Mouse (Mus musculus) neural tube, embryonic 11.5 days (tissue): Measurements from ENCODE around the gene Flt4. TPM values are rescaled to one million over a fixed set of nuclear protein-coding genes. Genes with fewer than 3 reads are reported as not detected.

Experiments
- ATAC-seq: fragments of 200-750 bp; cut with Nextera tagmentation; 2 replicates; pipeline ENCODE4 v1.8.0; 2017; ENCODE audit warnings: moderate number of reproducible peaks, mild to moderate bottlenecking, moderate TSS enrichment, moderate library complexity; ENCODE audit not compliant: insufficient read depth, low FRiP score, low TSS enrichment
- DNase-seq: peaks from one replicate; pipeline ENCODE4 v3.0.0-alpha.2; 2015; ENCODE audit warnings: low spot score
- H3K27ac ChIP-seq: fragments of 300-500 bp; sonication (generic); 2 replicates; pipeline ENCODE4 v1.5.1; 2014; ENCODE audit warnings: low read depth, mild to moderate bottlenecking, low read length
- H3K27me3 ChIP-seq: fragments of 300-500 bp; sonication (generic); 2 replicates; pipeline ENCODE4 v1.6.1; 2014; ENCODE audit warnings: mild to moderate bottlenecking, low read length, mixed read lengths; ENCODE audit not compliant: control insufficient read depth, insufficient read depth
- H3K36me3 ChIP-seq: fragments of 300-500 bp; sonication (generic); 2 replicates; pipeline ENCODE4 v1.6.1; 2014; ENCODE audit warnings: mild to moderate bottlenecking, low read length, moderate library complexity, mixed read lengths; ENCODE audit not compliant: control insufficient read depth, insufficient read depth
- H3K4me1 ChIP-seq: fragments of 300-500 bp; sonication (generic); 2 replicates; pipeline ENCODE4 v1.6.1; 2014; ENCODE audit warnings: low read length, mixed read lengths; ENCODE audit not compliant: control insufficient read depth, insufficient read depth
- H3K4me2 ChIP-seq: fragments of 300-500 bp; sonication (generic); 2 replicates; pipeline ENCODE4 v1.6.1; 2014; ENCODE audit warnings: low read depth, mild to moderate bottlenecking, moderate library complexity
- H3K4me3 ChIP-seq: fragments of 300-500 bp; sonication (generic); 2 replicates; pipeline ENCODE4 v1.5.1; 2014; ENCODE audit warnings: low read depth, low read length
- H3K9ac ChIP-seq: fragments of 300-500 bp; sonication (generic); 2 replicates; pipeline ENCODE4 v1.6.1; 2014; ENCODE audit warnings: mild to moderate bottlenecking, low read length
- H3K9me3 ChIP-seq: fragments of 300-500 bp; sonication (generic); 2 replicates; pipeline ENCODE4 v1.6.1; 2016; ENCODE audit warnings: low read length; ENCODE audit not compliant: control insufficient read depth
- WGBS: fragments of 180-500 bp; shearing (Covaris S2); extraction: QIAGEN DNeasy Blood & Tissue Kit; methylation state at CpG from one replicate; pipeline ENCODE4 v1.1.7; 2014; 5-methylcytosine and 5-hydroxymethylcytosine counted together
- polyA plus RNA-seq: library from polyadenylated mRNA; unstranded; fragments of >200 nt; fragmentation: Nextera tagmentation; extraction: Ambion mirVana; gene quantifications from 2 replicates; pipeline ENCODE4 v1.2.1, GENCODE M21; 2014

Gene Flt4
- polyA plus RNA-seq, 1 experiment from 2014 or later: 4.9 TPM

GRCm38 (mm10) chr11:49652401-49653078, 43.5 kb downstream of the Flt4 start:
- Histone ChIP-seq H3K4me2 (peak overlapping the region; percentile 12; the same call in 1 of the 2 replicates), H3K9ac (no peak overlapping the region), H3K4me1 (0 out of 2 replicates have a peak, but pooled peaks cover 3% of the 10 kb centered on the region), H3K27ac (no peak overlapping the region), H3K9me3 (no peaks in the 10 kb centered on the region), H3K4me3 (no peak overlapping the region), H3K36me3 (no peaks in the 10 kb centered on the region), H3K27me3 (no peaks in the 10 kb centered on the region)
- 31% methylated on average over 19 of the region's 19 CpGs for WGBS
- peak; percentile 85 for DNase-seq
- peak; percentile 64; the same call in 1 of the 2 replicates for ATAC-seq

GRCm38 (mm10) chr11:49653079-49653408, 44.0 kb downstream of the Flt4 start:
- no peak overlapping the region for H3K27ac ChIP-seq
- ATAC-seq: peak; percentile 69; the same call in 1 of the 2 replicates
- no peak overlapping the region for H3K9ac ChIP-seq
- H3K4me3 ChIP-seq: no peak overlapping the region
- no peaks in the 10 kb centered on the region for H3K36me3 ChIP-seq
- 39% methylated on average over 11 of the region's 11 CpGs for WGBS
- no peaks in the 10 kb centered on the region for H3K27me3 ChIP-seq
- no peaks in the 10 kb centered on the region for H3K9me3 ChIP-seq
- peak overlapping the region; percentile 12; the same call in 1 of the 2 replicates for H3K4me2 ChIP-seq
- no peak for DNase-seq
- H3K4me1 ChIP-seq: 0 out of 2 replicates have a peak, but pooled peaks cover 3% of the 10 kb centered on the region

- no peak for ATAC-seq
- H3K4me1 ChIP-seq: 0 out of 2 replicates have a peak, but pooled peaks cover 3% of the 10 kb centered on the region
- WGBS: 89% methylated on average over 5 of the region's 5 CpGs
These were observed 45.6 kb downstream of the Flt4 start for GRCm38 (mm10) chr11:49654651-49655050.

GRCm38 (mm10) chr11:49655501-49655900, 46.4 kb downstream of the Flt4 start:
- H3K4me1 ChIP-seq: 0 out of 2 replicates have a peak, but pooled peaks cover 3% of the 10 kb centered on the region
- H3K4me3 ChIP-seq: no peak overlapping the region
- no peaks in the 10 kb centered on the region for H3K36me3 ChIP-seq
- H3K4me2 ChIP-seq: no peak overlapping the region
- H3K27me3 ChIP-seq: no peaks in the 10 kb centered on the region
- DNase-seq (no peak), ATAC-seq (no peak)
- H3K9ac ChIP-seq: no peak overlapping the region
- no peak overlapping the region for H3K27ac ChIP-seq
- no peaks in the 10 kb centered on the region for H3K9me3 ChIP-seq

More at GRCm38 (mm10) chr11:49654651-49655050, 45.6 kb downstream of the Flt4 start:
- Histone ChIP-seq H3K4me2 (no peak overlapping the region), H3K9ac (no peak overlapping the region), H3K4me3 (no peak overlapping the region), H3K27ac (no peak overlapping the region), H3K36me3 (no peaks in the 10 kb centered on the region), H3K27me3 (no peaks in the 10 kb centered on the region), H3K9me3 (no peaks in the 10 kb centered on the region)
- DNase-seq: no peak

- no peak overlapping the region for H3K27ac ChIP-seq
- WGBS: 88% methylated on average over 4 of the region's 4 CpGs
- no peak overlapping the region for H3K9ac ChIP-seq
- H3K4me1 ChIP-seq: no peaks in the 10 kb centered on the region
- no peak overlapping the region for H3K4me3 ChIP-seq
- H3K9me3 ChIP-seq: no peaks in the 10 kb centered on the region
- no peak overlapping the region for H3K4me2 ChIP-seq
- H3K27me3 ChIP-seq: no peaks in the 10 kb centered on the region
- ATAC-seq: no peak
- no peak for DNase-seq
- H3K36me3 ChIP-seq: no peaks in the 10 kb centered on the region
These were observed 49.0 kb downstream of the Flt4 start for GRCm38 (mm10) chr11:49658065-49658464.

GRCm38 (mm10) chr11:49658791-49659469, 49.9 kb downstream of the Flt4 start:
- no peak overlapping the region for H3K4me2 ChIP-seq
- H3K27me3 ChIP-seq: no peaks in the 10 kb centered on the region
- no peaks in the 10 kb centered on the region for H3K4me1 ChIP-seq
- no peaks in the 10 kb centered on the region for H3K36me3 ChIP-seq
- no peak overlapping the region for H3K27ac ChIP-seq
- H3K9ac ChIP-seq: no peak overlapping the region
- WGBS: 73% methylated on average over 10 of the region's 10 CpGs
- no peak for DNase-seq
- no peaks in the 10 kb centered on the region for H3K9me3 ChIP-seq
- H3K4me3 ChIP-seq: no peak overlapping the region
- ATAC-seq: no peak

GRCm38 (mm10) chr11:49659470-49659799, 50.4 kb downstream of the Flt4 start:
- H3K36me3 ChIP-seq: no peaks in the 10 kb centered on the region
- WGBS: 74% methylated on average over 7 of the region's 7 CpGs
- no peak overlapping the region for H3K9ac ChIP-seq
- ATAC-seq (no peak), DNase-seq (no peak)
- H3K27ac ChIP-seq: no peak overlapping the region
- H3K9me3 ChIP-seq: no peaks in the 10 kb centered on the region
- no peak overlapping the region for H3K4me3 ChIP-seq
- no peaks in the 10 kb centered on the region for H3K27me3 ChIP-seq
- no peaks in the 10 kb centered on the region for H3K4me1 ChIP-seq
- no peak overlapping the region for H3K4me2 ChIP-seq

GRCm38 (mm10) chr11:49662292-49662780, 53.3 kb downstream of the Flt4 start:
- Histone ChIP-seq H3K4me3 (no peak overlapping the region), H3K4me1 (no peaks in the 10 kb centered on the region), H3K9ac (no peak overlapping the region), H3K27me3 (no peaks in the 10 kb centered on the region), H3K4me2 (no peak overlapping the region), H3K27ac (no peak overlapping the region), H3K36me3 (no peaks in the 10 kb centered on the region), H3K9me3 (no peaks in the 10 kb centered on the region)
- no peak for DNase-seq
- no peak for ATAC-seq
- WGBS: 61% methylated on average over 15 of the region's 15 CpGs

GRCm38 (mm10) chr11:49663310-49663709, 54.2 kb downstream of the Flt4 start, which contains the start of gene Scgb3a1:
TSS of gene Scgb3a1 (plus strand) at chr11:49663610.
- no peak within 1 kb of the TSS for H3K9ac ChIP-seq
- no peaks in the 10 kb centered on the region for H3K4me1 ChIP-seq
- no peak for DNase-seq
- no peaks in the 10 kb centered on the region for H3K9me3 ChIP-seq
- H3K4me3 ChIP-seq: no peak within 1 kb of the TSS
- no peak for ATAC-seq
- no peak within 1 kb of the TSS for H3K27ac ChIP-seq
- H3K36me3 ChIP-seq: no peaks in the 10 kb centered on the region
- 84% methylated on average over 5 of the region's 5 CpGs for WGBS
- H3K4me2 ChIP-seq: no peak within 1 kb of the TSS
- H3K27me3 ChIP-seq: no peaks in the 10 kb centered on the region
